Mouse (Mus musculus) erythroblast, embryonic 14.5 days (primary cell): Measurements from ENCODE around the gene Vmac.

Experiments used
- GATA1 ChIP-seq: IDR thresholded peaks from 2 replicates; pipeline ENCODE4 v1.6.1; 2012; ENCODE audit warnings: low read length, inconsistent platforms, mixed read lengths
- TAL1 ChIP-seq: IDR thresholded peaks from 3 replicates; pipeline ENCODE4 v1.6.1; 2012; ENCODE audit warnings: low read length, inconsistent platforms, mixed read lengths

DNA sequence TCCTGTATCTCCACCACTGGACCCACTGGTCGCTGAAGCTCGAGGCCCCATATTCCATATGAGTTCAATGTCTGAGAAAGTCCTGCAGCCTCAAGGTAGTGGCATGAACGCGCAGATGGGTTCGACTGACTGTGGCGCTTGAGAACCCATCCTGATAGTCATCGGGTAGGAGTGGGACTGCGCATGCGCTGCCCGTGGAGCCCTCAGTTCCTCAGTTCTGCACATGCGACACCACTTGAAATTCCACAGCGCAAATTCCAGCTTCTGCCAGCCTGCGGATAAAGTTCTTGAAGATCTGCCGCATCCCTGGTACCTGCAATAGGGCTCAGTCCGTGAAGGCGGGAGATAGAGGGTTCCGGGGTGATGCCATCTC is 23.0 kb upstream of the Vmac start:
- no peak for TF ChIP-seq GATA1
- no peak for TF ChIP-seq TAL1
